ENCODE assay signal across 9 mouse cellular contexts in the genomic region with DNA sequence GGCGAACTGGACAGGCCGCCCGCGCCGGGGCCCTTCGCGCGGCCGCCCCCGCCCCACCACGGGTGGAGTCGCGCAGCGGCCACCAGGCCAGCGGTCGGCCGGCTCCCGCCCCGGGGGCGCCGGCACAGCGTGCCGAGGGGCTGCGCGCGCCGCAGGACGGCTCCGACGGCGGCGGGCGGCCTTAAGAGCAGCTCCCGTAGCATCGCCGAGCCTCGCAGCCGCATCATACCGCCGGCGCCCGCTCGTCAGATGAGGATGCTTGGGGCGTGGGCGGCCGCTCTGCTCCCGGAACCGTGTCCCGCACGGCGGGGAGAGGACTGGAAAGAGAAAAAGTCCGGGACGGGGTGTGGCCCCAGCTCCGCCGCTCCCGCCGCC. TPM values are rescaled to one million over a fixed set of nuclear protein-coding genes. Genes with fewer than 3 reads are reported as not detected.
DNase-seq lines count a peak whose midpoint lies in the region; ATAC-seq and TF ChIP-seq lines count a peak whose summit lies in the region.
"Had no signal": no experiment of that assay in that cellular context is flagged by ENCODE, and none has a peak within 500 bp of the region (broad histone marks: within the 10 kb centered on the region; RNA-seq: fewer than 3 reads in every experiment).

No protein-coding gene starts in this region.

- H3K4me1 ChIP-seq in heart, embryonic 16.5 days (ENCODE audit: control insufficient read depth, insufficient read depth, low read length): peaks cover 11% of the 10 kb centered on the region
- H3K4me1 ChIP-seq in G1E (ENCODE audit: insufficient read depth, low read depth, low read length): peaks cover 39% of the 10 kb centered on the region
- H3K4me1 ChIP-seq in midbrain, embryonic 11.5 days (ENCODE audit: control insufficient read depth, insufficient read depth, low read length): 0 out of 2 replicates have a peak, but pooled peaks cover 5% of the 10 kb centered on the region

- no peaks in the 10 kb centered on the region for H3K9me3 ChIP-seq in heart, embryonic 16.5 days (replicated peaks; ENCODE audit: control insufficient read depth, low read length)
- H3K9me3 ChIP-seq in G1E (replicated peaks): no peaks in the 10 kb centered on the region
- H3K9me3 ChIP-seq in midbrain, embryonic 11.5 days (ENCODE audit: control insufficient read depth, low read length): no peaks in the 10 kb centered on the region

- no peak for DNase-seq in heart, adult 9 months (ENCODE audit: low spot score in 2 of 2)
- peak; percentile 59 for DNase-seq in G1E (ENCODE audit: low spot score)
- DNase-seq in forelimb bud, embryonic 11.5 days (ENCODE audit: low read depth, low spot score): peak; percentile 28
- DNase-seq in midbrain, embryonic 11.5 days (ENCODE audit: low spot score, missing footprints): no peak
- no peak for DNase-seq in spleen, postnatal 14 days (ENCODE audit: low spot score in 2 of 2)
- no peak for DNase-seq in layer of hippocampus, adult 9-11 months
- DNase-seq in gastrocnemius, adult 8-10 months (ENCODE audit: low spot score in 2 of 2): no peak

- peak; percentile 56 for ATAC-seq in heart, embryonic 16.5 days (replicated peaks; ENCODE audit: extremely low read depth, insufficient read depth, low FRiP score)
- no peak for ATAC-seq in G1E (ENCODE audit: extremely low read depth, insufficient number of reproducible peaks, low FRiP score, poor library complexity, severe bottlenecking)
- peak; percentile 83 for ATAC-seq in midbrain, embryonic 11.5 days (ENCODE audit: low FRiP score)

- H3K36me3 ChIP-seq in heart, embryonic 16.5 days (ENCODE audit: control insufficient read depth, insufficient read depth): no peaks in the 10 kb centered on the region
- peaks cover 4% of the 10 kb centered on the region for H3K36me3 ChIP-seq in G1E (replicated peaks)
- no peaks in the 10 kb centered on the region for H3K36me3 ChIP-seq in midbrain, embryonic 11.5 days (ENCODE audit: control insufficient read depth, insufficient read depth, low read length)

- H3K4me3 ChIP-seq in heart, embryonic 16.5 days (ENCODE audit: low read length): peak overlapping the region; percentile 97
- peak overlapping the region; percentile 99 for H3K4me3 ChIP-seq in G1E (ENCODE audit: low read depth, low read length)
- peak overlapping the region; percentile 91 for H3K4me3 ChIP-seq in midbrain, embryonic 11.5 days (ENCODE audit: low read depth, low read length)

- peak overlapping the region; percentile 98 for H3K9ac ChIP-seq in heart, embryonic 16.5 days (ENCODE audit: low read length)
- peak overlapping the region; percentile 92 for H3K9ac ChIP-seq in midbrain, embryonic 11.5 days (ENCODE audit: low read length)

- under 1% methylated on average over 54 of the region's 57 CpGs for WGBS in heart, embryonic 16.5 days
- 0% methylated on average over 42 of the region's 57 CpGs for WGBS in midbrain, embryonic 11.5 days

- no peak for TF ChIP-seq CTCF in G1E (IDR thresholded peaks at IDR 0.05; ENCODE audit: low read depth, low read length)

- peak overlapping the region; percentile 94 for H3K27ac ChIP-seq in heart, embryonic 16.5 days (ENCODE audit: low read length)
- H3K27ac ChIP-seq in midbrain, embryonic 11.5 days (ENCODE audit: low read depth, low read length): peak overlapping the region; percentile 87

- no peaks in the 10 kb centered on the region for H3K27me3 ChIP-seq in heart, embryonic 16.5 days (ENCODE audit: control insufficient read depth, insufficient read depth, low read length)
- no peaks in the 10 kb centered on the region for H3K27me3 ChIP-seq in G1E (ENCODE audit: insufficient read depth, low read length)
- no peaks in the 10 kb centered on the region; the same call in 1 of the 2 replicates for H3K27me3 ChIP-seq in midbrain, embryonic 11.5 days (ENCODE audit: control insufficient read depth, insufficient read depth, low read length)
- H3K27me3 ChIP-seq: Patski had no signal

- peak overlapping the region; percentile 90 for H3K4me2 ChIP-seq in heart, embryonic 16.5 days (ENCODE audit: low read depth, low read length)
- peak overlapping the region; percentile 60 for H3K4me2 ChIP-seq in midbrain, embryonic 11.5 days

RNA-seq across cellular contexts. Expression of a gene that starts 0.3 kb away (rescaled TPM):
- 17.4 and 18.4 TPM in 2 replicates for polyA plus RNA-seq in heart, embryonic 16.5 days (2015; fragmentation: Nextera tagmentation; extraction: Ambion mirVana)
- total RNA-seq in G1E (2014; fragmentation: Nextera tagmentation): 358 and 359 TPM in 2 replicates
- 290 and 311 TPM in 2 replicates for total RNA-seq in G1E (2017)
- 148 and 164 TPM in 2 replicates for polyA plus RNA-seq in G1E (2012)
- polyA plus RNA-seq in midbrain, embryonic 11.5 days (2014; fragmentation: Nextera tagmentation; extraction: Ambion mirVana): 28.8 and 31.1 TPM in 2 replicates
- total RNA-seq in gastrocnemius, adult 8-10 months (2022): 10 to 100 TPM; 72.7 to 88.6 (median 81.2) TPM

Comparison
In these comparisons a context has a peak if more than half of its experiments do, and no peak if none do; other contexts are left out.
1. DNase-seq: peak in G1E (single experiment) and forelimb bud, embryonic 11.5 days (single experiment); none in heart, adult 9 months (0 of 2), midbrain, embryonic 11.5 days (single experiment), spleen, postnatal 14 days (0 of 2), layer of hippocampus, adult 9-11 months (single experiment) and gastrocnemius, adult 8-10 months (0 of 2).
2. Peak in every context shown above with its lines, with median percentiles within 50 percentile points of each other: H3K4me3 ChIP-seq.